Mouse (Mus musculus) embryonic facial prominence, embryonic 12.5 days (tissue): ENCODE data around the gene Tmem175. TPM values are rescaled to one million over a fixed set of nuclear protein-coding genes. Genes with fewer than 3 reads are reported as not detected.

Experiments
- ATAC-seq: fragments of 200-750 bp; cut with Nextera tagmentation; 2 replicates; pipeline ENCODE4 v1.8.0; 2017; ENCODE audit not compliant: insufficient number of reproducible peaks, insufficient read depth, low FRiP score, low TSS enrichment
- H3K27ac ChIP-seq: fragments of 300-500 bp; sonication (generic); 2 replicates; pipeline ENCODE4 v1.5.1; 2016; ENCODE audit warnings: mild to moderate bottlenecking
- H3K27me3 ChIP-seq: fragments of 300-500 bp; sonication (generic); 2 replicates; pipeline ENCODE4 v1.6.1; 2016; ENCODE audit warnings: mild to moderate bottlenecking, moderate library complexity
- H3K36me3 ChIP-seq: fragments of 300-500 bp; sonication (generic); 2 replicates; pipeline ENCODE4 v1.6.1; 2016; ENCODE audit warnings: mild to moderate bottlenecking
- H3K4me1 ChIP-seq: fragments of 300-500 bp; sonication (generic); 2 replicates; pipeline ENCODE4 v1.6.1; 2016
- H3K4me2 ChIP-seq: fragments of 300-500 bp; sonication (generic); replicated peaks from 2 replicates; pipeline ENCODE4 v1.6.1; 2016; ENCODE audit warnings: mild to moderate bottlenecking, moderate library complexity
- H3K4me3 ChIP-seq: fragments of 300-500 bp; sonication (generic); 2 replicates; pipeline ENCODE4 v1.5.1; 2016; ENCODE audit warnings: mild to moderate bottlenecking
- H3K9ac ChIP-seq: fragments of 300-500 bp; sonication (generic); 2 replicates; pipeline ENCODE4 v1.6.1; 2016; ENCODE audit warnings: mild to moderate bottlenecking, moderate library complexity
- H3K9me3 ChIP-seq: fragments of 300-500 bp; sonication (generic); 2 replicates; pipeline ENCODE4 v1.6.1; 2016; ENCODE audit warnings: mild to moderate bottlenecking, moderate library complexity
- WGBS: fragments of 180-500 bp; shearing (Covaris S2); methylation state at CpG from one replicate; pipeline ENCODE4 v1.1.7; 2016; 5-methylcytosine and 5-hydroxymethylcytosine counted together
- polyA plus RNA-seq: library from polyadenylated mRNA; unstranded; fragments of >200 nt; fragmentation: Nextera tagmentation; extraction: Ambion mirVana; gene quantifications from 2 replicates; pipeline ENCODE4 v1.2.1, GENCODE M21; 2016

Gene Tmem175
- polyA plus RNA-seq, 1 experiment from 2014 or later = 22.3 TPM

DNA sequence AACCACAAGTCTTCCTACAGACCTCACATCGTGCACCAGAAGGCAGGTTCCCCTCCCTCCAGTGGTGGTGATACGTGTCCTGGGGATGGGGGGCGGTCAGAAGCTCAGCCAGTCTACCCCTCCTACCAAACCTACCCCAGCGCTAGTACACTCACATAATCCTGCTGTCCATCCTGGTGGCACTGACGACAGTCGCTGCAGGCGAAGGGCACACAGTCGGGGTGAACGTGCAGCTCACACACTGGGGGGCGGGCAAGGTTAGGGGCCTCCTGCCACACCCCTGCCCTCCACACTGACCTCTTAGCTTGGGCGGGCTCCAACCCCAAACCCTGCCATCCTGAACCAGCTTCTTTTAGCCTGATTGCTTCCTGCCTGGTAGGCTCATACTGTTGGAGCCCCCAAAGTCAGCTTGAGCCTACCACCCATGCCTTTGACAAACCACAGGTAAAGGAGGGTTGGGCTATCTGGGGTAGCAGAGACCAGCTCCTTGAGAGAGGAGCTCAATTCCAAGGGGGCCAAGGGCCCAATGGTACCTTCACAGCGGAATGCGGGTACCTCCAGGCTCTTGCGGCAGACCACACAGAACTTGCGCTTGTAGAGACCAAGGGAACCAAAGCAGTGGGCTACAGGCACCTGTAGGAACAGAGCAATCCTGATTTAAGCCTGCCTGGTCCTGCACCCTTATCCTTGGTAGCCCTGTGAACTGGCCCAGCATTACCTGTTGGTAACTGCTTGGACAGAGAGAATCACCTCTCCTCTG, 26.5 kb downstream of the Tmem175 start:
- WGBS = 92% methylated on average over 15 of the region's 15 CpGs
- Histone ChIP-seq H3K27me3 (no peaks in the 10 kb centered on the region), H3K4me2 (no peak overlapping the region), H3K27ac (no peak overlapping the region), H3K9me3 (no peaks in the 10 kb centered on the region), H3K9ac (no peak overlapping the region), H3K4me3 (no peak overlapping the region), H3K36me3 (peaks cover 54% of the 10 kb centered on the region), H3K4me1 (peaks cover 14% of the 10 kb centered on the region)
- ATAC-seq = no peak

DNA sequence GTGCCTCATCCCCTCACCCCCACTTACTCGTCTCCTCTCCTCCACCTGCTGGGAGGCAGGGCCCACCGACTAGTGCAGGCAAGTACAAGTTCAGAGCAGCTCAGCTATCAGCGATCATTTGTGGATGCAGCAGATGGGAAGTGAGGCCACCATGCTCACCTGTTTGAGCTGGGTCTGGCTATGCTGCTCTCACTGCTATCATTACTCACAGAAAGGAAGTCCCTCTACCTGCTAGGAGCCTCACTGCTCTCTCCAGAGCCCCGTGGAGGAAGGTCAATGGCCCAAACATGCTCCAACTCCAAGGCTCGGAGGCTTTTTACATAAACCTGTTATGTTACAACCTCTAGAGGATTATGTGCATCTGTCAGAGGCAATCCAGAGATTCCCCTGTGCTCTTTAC, 27.8 kb downstream of the Tmem175 start:
- WGBS = 76% methylated on average over 5 of the region's 5 CpGs
- no peak overlapping the region for H3K27ac ChIP-seq
- peaks cover 50% of the 10 kb centered on the region for H3K36me3 ChIP-seq
- H3K4me3 ChIP-seq = no peak overlapping the region
- peaks cover 14% of the 10 kb centered on the region for H3K4me1 ChIP-seq
- H3K4me2 ChIP-seq = no peak overlapping the region
- ATAC-seq = no peak
- no peaks in the 10 kb centered on the region for H3K9me3 ChIP-seq
- H3K27me3 ChIP-seq = no peaks in the 10 kb centered on the region
- H3K9ac ChIP-seq = no peak overlapping the region

DNA sequence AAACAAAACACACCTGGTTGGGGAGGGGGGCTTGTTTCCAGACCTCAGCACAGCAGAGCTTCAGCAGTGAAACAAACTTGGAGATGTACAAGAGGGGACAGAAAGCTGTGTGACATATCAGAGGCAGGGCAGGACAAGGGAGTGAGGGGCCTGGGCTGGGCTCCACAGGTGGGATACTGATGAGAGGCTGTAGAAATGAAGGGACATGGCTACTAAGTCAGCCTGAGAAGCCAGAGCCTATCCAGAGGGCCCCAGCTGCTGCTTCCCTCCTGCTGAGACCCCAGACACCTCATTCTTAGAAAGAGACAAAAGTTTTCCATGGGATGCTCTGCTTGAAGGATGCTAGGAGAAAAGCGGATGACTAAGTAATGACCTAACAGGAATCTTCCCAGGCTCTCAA, 29.0 kb downstream of the Tmem175 start:
- WGBS = 82% methylated on average over 1 of the region's 1 CpGs
- no peak overlapping the region for H3K4me3 ChIP-seq
- H3K4me2 ChIP-seq = no peak overlapping the region
- H3K27me3 ChIP-seq = no peaks in the 10 kb centered on the region
- peaks cover 14% of the 10 kb centered on the region for H3K4me1 ChIP-seq
- no peak overlapping the region for H3K9ac ChIP-seq
- H3K36me3 ChIP-seq = peaks cover 38% of the 10 kb centered on the region
- H3K9me3 ChIP-seq = no peaks in the 10 kb centered on the region
- no peak overlapping the region for H3K27ac ChIP-seq
- no peak for ATAC-seq

DNA sequence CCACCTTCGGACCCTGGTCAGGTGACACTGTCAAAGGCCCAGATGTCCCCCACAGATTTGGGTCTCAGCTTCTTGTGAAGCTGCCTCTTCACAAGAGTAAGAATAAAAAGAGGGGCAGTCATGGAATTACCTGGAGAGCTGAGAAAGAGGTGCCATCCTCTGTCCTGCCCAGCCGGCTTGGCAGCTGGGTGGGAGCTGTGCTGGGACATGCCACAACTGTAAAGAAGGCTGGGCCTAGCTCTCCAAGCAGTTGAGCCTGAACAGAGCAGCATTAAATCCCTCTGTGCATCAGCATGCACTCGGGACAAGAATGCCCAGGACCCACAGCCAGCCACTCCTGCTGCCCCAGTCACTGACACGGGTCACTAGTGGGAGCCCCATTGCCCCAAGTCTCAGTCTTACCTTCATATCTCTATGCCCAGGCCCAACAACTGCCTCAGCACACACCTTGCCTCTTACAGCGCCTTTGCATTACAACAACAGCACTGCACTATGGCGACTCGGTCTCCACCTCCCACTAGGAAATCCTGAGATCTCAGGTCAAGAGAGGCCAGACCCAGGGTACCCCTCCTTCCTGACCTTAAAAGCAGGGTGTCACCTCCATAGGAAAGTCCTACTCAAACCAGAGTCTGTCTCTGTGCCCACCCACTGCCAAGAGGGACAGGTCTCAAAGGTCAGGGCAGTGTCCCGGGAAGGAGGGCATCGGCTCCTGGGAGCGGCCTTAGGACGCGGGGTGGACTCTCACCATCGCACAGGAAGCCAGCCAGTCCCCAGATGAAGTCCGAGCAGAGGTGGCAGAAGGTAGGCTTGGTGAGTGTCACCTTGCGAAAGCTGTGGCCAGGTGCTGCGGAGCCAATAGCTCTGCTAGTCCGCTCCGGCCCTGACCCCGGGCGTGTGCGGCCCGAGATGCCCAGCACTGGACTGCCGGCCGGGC, 30.4 kb downstream of the Tmem175 start, which contains the start of gene Idua:
Gene Idua, plus strand, starts transcription at position 634 of the 934 bp plus-strand sequence.
- H3K27me3 ChIP-seq = no peaks in the 10 kb centered on the region
- no peaks in the 10 kb centered on the region for H3K9me3 ChIP-seq
- peak within 1 kb of the TSS; percentile 87 for H3K9ac ChIP-seq
- H3K27ac ChIP-seq = no peak within 1 kb of the TSS
- peak within 1 kb of the TSS; percentile 89 for H3K4me3 ChIP-seq
- H3K4me2 ChIP-seq = peak within 1 kb of the TSS; percentile 90
- ATAC-seq = peak; percentile 71
- WGBS = 11% methylated on average over 24 of the region's 24 CpGs
- H3K36me3 ChIP-seq = peaks cover 24% of the 10 kb centered on the region
- H3K4me1 ChIP-seq = peaks cover 14% of the 10 kb centered on the region

DNA sequence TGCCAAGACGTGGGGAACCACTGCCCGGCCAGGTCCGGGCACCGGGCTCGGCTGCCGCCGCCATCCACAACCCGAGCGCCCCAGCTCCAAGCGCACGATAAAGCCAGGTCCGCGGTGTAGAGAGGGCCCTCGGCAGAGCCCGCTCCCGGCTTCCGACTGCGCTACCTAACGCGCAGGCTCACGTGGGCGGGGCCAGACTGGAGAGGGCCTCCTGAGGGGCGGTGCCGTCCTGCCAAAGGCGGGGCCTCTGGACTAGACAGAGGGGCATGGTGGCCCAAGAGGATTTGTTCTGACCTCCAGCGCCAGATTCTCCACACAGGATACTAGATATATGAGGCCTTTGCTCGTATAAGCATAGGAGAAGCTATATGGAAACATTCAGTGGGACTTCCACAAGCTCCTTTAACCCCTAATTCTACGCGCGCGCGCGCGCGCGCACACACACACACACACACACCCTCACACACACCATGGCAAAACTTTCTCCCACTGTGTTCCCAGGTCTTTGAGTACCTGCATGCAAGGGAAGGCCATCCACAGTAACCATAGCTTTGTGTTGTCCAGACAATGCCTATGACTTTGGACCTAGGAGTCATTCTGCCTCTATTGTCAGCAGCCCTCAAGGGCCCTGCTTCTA, 31.2 kb downstream of the Tmem175 start:
- H3K4me1 ChIP-seq = peaks cover 14% of the 10 kb centered on the region
- peak overlapping the region; percentile 90 for H3K4me2 ChIP-seq
- H3K9ac ChIP-seq = peak overlapping the region; percentile 87
- H3K27me3 ChIP-seq = no peaks in the 10 kb centered on the region
- peak; percentile 98 for ATAC-seq
- H3K9me3 ChIP-seq = no peaks in the 10 kb centered on the region
- H3K36me3 ChIP-seq = peaks cover 17% of the 10 kb centered on the region; the same call in 1 of the 2 replicates
- 12% methylated on average over 36 of the region's 36 CpGs for WGBS
- H3K27ac ChIP-seq = no peak overlapping the region
- peak overlapping the region; percentile 89 for H3K4me3 ChIP-seq

DNA sequence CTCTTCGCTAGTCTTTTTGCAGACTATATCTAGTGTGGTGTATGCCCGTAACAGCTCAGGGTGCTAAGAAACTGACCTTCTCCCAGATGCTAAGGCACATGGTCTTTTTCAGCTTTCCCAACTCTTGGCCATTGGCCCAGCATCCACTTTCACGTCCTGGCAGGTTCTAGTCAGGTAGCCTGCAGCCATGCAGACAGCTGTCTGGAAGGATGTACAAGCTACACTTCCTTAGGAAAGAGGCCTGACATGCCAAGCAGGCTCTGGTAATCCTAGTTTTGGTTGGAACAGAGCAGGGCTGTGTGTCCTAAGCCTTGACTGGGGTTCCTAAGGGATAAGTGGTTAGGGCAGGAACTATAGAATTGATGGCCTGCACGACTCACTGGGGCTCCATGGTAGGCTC, 33.2 kb downstream of the Tmem175 start:
- Histone ChIP-seq H3K9ac (no peak overlapping the region), H3K4me1 (peaks cover 14% of the 10 kb centered on the region), H3K4me3 (no peak overlapping the region), H3K27me3 (no peaks in the 10 kb centered on the region), H3K27ac (no peak overlapping the region), H3K9me3 (no peaks in the 10 kb centered on the region), H3K36me3 (peaks cover under 1% of the 10 kb centered on the region; the same call in 1 of the 2 replicates), H3K4me2 (no peak overlapping the region)
- ATAC-seq = no peak
- WGBS = 77% methylated on average over 4 of the region's 4 CpGs

DNA sequence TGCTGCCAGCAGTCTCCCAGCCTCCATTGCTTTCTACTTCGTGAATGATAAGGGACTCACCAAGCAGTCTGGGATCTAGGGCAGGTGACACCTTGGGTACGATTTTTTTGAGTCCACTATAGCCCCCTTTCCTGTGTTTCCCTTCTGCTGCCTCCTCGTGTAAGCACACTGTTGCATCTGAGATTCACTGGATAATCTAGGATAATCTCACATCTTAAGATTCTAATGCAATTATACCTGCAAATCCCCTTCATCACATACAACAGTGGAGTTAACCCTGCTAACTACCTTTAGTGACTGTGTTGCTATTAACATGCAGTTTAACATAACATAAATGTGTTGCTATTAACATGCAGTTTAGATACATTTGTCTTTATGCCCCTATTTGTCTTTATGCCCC, 35.5 kb downstream of the Tmem175 start:
- peaks cover 15% of the 10 kb centered on the region for H3K4me1 ChIP-seq
- H3K9me3 ChIP-seq = no peaks in the 10 kb centered on the region
- no peak overlapping the region for H3K4me2 ChIP-seq
- no peaks in the 10 kb centered on the region for H3K27me3 ChIP-seq
- no peak for ATAC-seq
- no peaks in the 10 kb centered on the region for H3K36me3 ChIP-seq
- no peak overlapping the region for H3K4me3 ChIP-seq
- no peak overlapping the region for H3K27ac ChIP-seq
- no peak overlapping the region for H3K9ac ChIP-seq
- 49% methylated on average over 3 of the region's 3 CpGs for WGBS

- Histone ChIP-seq H3K27me3 (no peaks in the 10 kb centered on the region), H3K9me3 (no peaks in the 10 kb centered on the region), H3K36me3 (peaks cover 13% of the 10 kb centered on the region), H3K27ac (no peak overlapping the region), H3K9ac (no peak overlapping the region), H3K4me3 (no peak overlapping the region), H3K4me2 (no peak overlapping the region), H3K4me1 (peaks cover 18% of the 10 kb centered on the region)
- 60% methylated on average over 2 of the region's 2 CpGs for WGBS
- ATAC-seq = no peak
Measured at GRCm38 (mm10) chr5:108667370-108667769, 37.8 kb downstream of the Tmem175 start.

DNA sequence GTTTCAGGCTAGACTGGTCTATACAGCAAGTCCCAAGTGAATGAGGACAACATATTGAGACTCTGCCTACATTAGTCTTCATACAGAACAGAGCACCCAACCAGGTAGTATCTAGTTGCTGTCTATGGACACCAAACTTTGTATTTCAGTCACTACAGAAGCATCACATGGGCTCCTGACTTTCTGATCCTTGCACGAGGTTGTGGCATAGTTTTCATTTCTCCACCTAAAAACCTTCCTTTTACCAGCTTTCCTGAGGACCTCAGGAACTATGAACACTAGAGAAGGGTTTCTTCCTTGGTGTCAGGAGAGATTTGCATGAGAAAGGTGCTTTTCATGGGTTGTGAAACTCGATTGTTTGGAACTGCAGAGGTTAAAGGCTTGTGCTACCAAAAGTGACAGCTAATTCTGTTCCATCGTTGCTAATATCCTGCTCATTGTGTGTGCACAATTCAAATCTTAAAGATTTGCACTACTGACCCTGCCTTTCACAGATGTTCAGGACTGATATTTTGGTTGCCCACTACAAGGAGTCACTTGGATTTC, 38.9 kb downstream of the Tmem175 start:
- peak overlapping the region; percentile 49 for H3K4me3 ChIP-seq
- ATAC-seq = no peak
- peaks cover 18% of the 10 kb centered on the region for H3K4me1 ChIP-seq
- H3K9me3 ChIP-seq = no peaks in the 10 kb centered on the region
- peak overlapping the region; percentile 65 for H3K4me2 ChIP-seq
- H3K27me3 ChIP-seq = no peaks in the 10 kb centered on the region
- peak overlapping the region; percentile 85; the same call in 1 of the 2 replicates for H3K27ac ChIP-seq
- WGBS = 20% methylated on average over 3 of the region's 3 CpGs
- H3K36me3 ChIP-seq = peaks cover 15% of the 10 kb centered on the region
- peak overlapping the region; percentile 79 for H3K9ac ChIP-seq

DNA sequence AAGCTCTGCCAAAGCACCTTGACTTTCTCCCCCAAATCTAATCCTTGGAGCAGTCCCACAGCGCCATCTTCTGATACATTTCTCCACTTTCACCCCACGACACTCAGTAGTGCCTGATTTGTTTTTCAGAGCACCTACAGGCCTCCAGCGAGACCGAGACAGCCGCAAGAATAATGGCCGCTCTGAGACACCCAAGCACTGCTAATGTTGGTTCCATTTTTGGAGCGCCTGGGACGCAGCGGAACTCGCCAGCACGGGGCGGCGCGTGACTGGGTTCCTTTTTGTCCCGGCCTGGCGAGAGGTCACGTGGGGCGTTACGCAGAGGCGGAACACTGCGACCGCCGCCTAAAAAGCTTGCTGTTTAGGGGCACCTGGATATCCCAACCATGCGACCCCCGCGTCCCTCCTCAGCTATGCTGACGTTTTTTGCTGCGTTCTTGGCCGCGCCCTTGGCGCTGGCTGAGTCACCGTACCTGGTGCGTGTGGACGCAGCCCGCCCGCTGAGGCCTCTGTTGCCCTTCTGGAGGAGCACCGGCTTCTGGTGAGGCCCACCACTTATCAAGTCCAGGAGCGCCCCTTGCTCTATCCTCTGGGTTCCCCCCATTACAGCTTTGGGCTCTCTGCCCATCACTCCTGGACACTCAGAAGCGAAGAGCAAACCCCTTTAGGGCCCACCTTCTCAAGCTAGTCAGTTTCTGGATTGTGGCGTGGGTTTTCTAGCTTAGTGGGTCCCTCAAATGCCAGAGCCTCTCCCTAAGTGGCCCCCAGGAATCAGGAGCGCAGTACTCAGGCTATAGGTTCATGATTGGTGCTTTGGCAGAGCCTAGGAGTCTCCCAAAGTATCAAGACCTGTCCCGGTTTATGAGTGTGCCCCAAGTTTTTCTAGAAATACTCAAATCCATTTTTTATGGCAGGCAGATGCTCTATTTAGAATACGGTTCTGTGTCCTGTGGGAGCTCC, 39.7 kb downstream of the Tmem175 start, which contains the start of gene Dgkq:
Gene Dgkq, minus strand, starts transcription at position 696 of the 960 bp plus-strand sequence.
- WGBS = 6% methylated on average over 43 of the region's 43 CpGs
- Histone ChIP-seq H3K27me3 (no peaks in the 10 kb centered on the region), H3K9me3 (no peaks in the 10 kb centered on the region), H3K4me2 (peak within 1 kb of the TSS; percentile 65), H3K27ac (peak within 1 kb of the TSS; percentile 85), H3K36me3 (peaks cover 15% of the 10 kb centered on the region), H3K4me1 (peaks cover 18% of the 10 kb centered on the region), H3K9ac (peak within 1 kb of the TSS; percentile 79), H3K4me3 (peak within 1 kb of the TSS; percentile 49)
- peak; percentile 76 for ATAC-seq
